Mouse (Mus musculus): ENCODE measurements at regions not wholly inside any gene's neighbourhood (a gene's known extent, or its start where the extent isn't known, plus 50 kb on each side); places are given as distances from the start of the nearest gene placed in this dataset.

DNA sequence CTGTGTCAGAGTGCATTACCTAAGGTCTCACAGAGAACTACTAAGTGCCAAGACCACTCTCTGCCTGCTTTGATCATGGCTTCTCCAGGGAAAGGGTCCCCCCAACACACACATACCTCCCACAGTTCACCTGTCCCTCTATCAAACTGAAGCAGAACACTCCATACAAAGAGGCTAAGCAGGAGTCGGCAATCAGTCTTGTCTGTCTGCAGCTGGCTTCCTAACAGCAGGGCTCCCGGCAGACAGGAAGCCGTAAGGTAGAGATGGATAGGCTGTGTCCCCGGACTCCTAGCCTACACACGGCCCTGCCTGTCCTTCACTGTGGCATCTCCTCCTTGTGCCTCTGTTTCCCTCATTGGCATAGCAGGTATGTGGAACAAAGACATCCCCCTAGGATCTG, 192.2 kb downstream of the Bcl11b start:
- ATAC-seq (ENCODE audit: low FRiP score) = no peak
- Histone ChIP-seq H3K4me1 (ENCODE audit: control insufficient read depth, insufficient read depth, low read length) (peaks cover 4% of the 10 kb centered on the region; the same call in 1 of the 2 replicates), H3K4me3 (ENCODE audit: low read depth, low read length) (no peak overlapping the region), H3K9me3 (ENCODE audit: control insufficient read depth, low read length) (no peaks in the 10 kb centered on the region), H3K27me3 (ENCODE audit: control insufficient read depth, insufficient read depth, low read length) (no peaks in the 10 kb centered on the region), H3K36me3 (ENCODE audit: control insufficient read depth, insufficient read depth, low read length) (no peaks in the 10 kb centered on the region), H3K27ac (ENCODE audit: low read depth, low read length) (no peak overlapping the region), H3K4me2 (no peak overlapping the region), H3K9ac (ENCODE audit: low read length) (no peak overlapping the region)
- WGBS = 69% methylated on average over 5 of the region's 5 CpGs
- no peak for DNase-seq (ENCODE audit: low spot score, missing footprints)

DNA sequence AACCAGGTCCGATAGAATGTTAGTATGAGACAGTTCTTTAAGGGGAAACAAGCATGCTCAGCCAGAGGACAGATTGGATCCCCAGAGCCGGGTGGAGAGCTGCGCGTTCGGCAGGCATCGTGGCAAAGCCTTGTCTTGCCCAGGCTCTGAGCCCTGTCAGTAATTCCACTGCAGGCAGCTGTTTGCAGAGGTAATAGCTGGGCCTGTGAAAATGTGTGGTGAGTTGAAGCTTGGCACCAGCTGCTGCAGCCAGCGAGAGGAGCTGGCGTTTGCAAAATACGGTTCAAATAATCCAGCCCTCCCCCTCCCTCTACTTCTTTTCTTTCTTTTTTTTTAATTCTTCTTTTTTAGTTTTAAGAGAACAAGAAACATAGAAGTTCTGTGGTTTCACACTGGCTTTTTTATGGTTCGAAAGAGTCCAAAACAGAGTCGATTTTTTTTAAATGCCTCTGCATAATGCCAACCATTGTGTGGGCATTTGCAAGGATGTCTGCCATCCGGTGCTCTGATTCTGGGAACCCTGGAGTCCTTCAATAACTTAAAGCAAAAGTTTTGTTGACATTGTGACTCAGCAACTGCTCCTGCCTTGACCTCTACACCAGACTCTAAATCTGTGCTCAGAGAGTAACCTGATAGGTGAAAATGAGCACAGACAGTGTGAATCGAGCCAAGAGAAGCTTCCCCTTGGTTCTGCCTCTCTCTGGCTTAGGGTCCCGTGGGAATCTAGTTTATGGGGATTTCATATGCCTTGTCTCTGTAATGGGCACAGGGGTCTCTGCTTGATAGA, 190.7 kb downstream of the Bcl11b start:
- Histone ChIP-seq H3K9me3 (ENCODE audit: control insufficient read depth, low read length) (no peaks in the 10 kb centered on the region), H3K4me2 (no peak overlapping the region), H3K9ac (ENCODE audit: low read length) (no peak overlapping the region), H3K4me3 (ENCODE audit: low read depth, low read length) (no peak overlapping the region), H3K27me3 (ENCODE audit: control insufficient read depth, insufficient read depth, low read length) (no peaks in the 10 kb centered on the region), H3K4me1 (ENCODE audit: control insufficient read depth, insufficient read depth, low read length) (peaks cover 1% of the 10 kb centered on the region; the same call in 1 of the 2 replicates), H3K36me3 (ENCODE audit: control insufficient read depth, insufficient read depth, low read length) (no peaks in the 10 kb centered on the region), H3K27ac (ENCODE audit: low read depth, low read length) (no peak overlapping the region)
- DNase-seq (ENCODE audit: low spot score, missing footprints) (peak; percentile 81), ATAC-seq (ENCODE audit: low FRiP score) (no peak)
- 77% methylated on average over 14 of the region's 14 CpGs for WGBS

GRCm38 (mm10) chr12:107814926-107815325, 188.5 kb downstream of the Bcl11b start:
- no peak overlapping the region for H3K9ac ChIP-seq (ENCODE audit: low read length)
- ATAC-seq (ENCODE audit: low FRiP score) = no peak
- no peak for DNase-seq (ENCODE audit: low spot score, missing footprints)
- no peaks in the 10 kb centered on the region for H3K27me3 ChIP-seq (ENCODE audit: control insufficient read depth, insufficient read depth, low read length)
- WGBS = 87% methylated on average over 7 of the region's 7 CpGs
- no peak overlapping the region for H3K27ac ChIP-seq (ENCODE audit: low read depth, low read length)
- H3K9me3 ChIP-seq (ENCODE audit: control insufficient read depth, low read length) = no peaks in the 10 kb centered on the region
- no peaks in the 10 kb centered on the region for H3K4me1 ChIP-seq (ENCODE audit: control insufficient read depth, insufficient read depth, low read length)
- no peak overlapping the region for H3K4me3 ChIP-seq (ENCODE audit: low read depth, low read length)
- H3K4me2 ChIP-seq = no peak overlapping the region
- no peaks in the 10 kb centered on the region for H3K36me3 ChIP-seq (ENCODE audit: control insufficient read depth, insufficient read depth, low read length)

DNA sequence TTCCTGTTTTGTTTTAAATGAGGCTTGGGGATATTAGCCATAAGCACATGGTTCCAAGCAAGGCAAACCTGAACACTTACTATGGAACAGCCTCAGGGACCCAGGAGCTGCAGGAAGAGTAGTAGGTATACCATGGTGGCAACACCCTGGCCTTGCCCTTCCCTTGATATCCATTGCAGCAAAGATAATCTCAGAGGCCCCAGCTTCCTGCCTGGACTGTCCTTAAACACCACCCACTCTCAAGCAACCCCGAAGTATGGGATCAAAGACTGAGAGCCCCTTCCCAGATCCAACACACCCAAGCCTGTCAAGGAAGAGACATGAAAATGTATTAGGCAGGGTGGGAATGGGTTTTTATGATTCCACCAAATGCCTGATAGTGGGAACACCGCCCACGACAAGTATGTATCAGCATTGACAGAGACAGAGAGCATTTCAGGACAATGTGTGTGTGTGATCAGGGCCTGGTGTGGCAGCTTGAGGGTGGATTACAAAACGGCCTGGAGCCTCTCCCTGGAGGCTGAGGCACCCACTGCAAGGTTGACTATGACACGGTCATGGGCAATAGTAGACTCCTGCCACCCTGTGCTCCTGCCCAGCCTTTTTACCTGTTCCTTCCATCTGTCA, 179.5 kb downstream of the Bcl11b start:
- H3K4me2 ChIP-seq = no peak overlapping the region
- 88% methylated on average over 5 of the region's 5 CpGs for WGBS

DNA sequence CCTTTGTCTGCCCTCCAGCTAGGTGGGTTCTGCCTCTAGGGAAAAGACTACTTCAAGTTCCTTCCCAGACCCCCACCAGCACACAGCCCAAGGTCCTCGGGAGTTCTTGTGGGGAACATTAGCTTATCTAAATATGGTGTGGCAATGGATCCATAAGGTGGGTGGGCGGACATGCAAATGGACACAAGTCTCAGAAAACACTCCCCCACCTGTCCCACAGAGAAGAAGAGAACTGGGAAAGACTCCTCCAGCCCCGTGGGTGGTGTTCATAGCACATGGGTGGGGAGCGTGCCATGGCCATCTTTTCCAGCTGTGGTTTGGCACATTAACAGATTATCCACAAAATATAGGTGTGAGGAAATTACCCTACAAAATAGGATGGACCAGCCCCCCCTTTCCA, 177.5 kb downstream of the Bcl11b start:
- Histone ChIP-seq H3K4me1 (ENCODE audit: control insufficient read depth, insufficient read depth, low read length) (no peaks in the 10 kb centered on the region; the same call in 1 of the 2 replicates), H3K36me3 (ENCODE audit: control insufficient read depth, insufficient read depth, low read length) (no peaks in the 10 kb centered on the region), H3K4me3 (ENCODE audit: low read depth, low read length) (no peak overlapping the region), H3K9ac (ENCODE audit: low read length) (no peak overlapping the region), H3K27me3 (ENCODE audit: control insufficient read depth, insufficient read depth, low read length) (no peaks in the 10 kb centered on the region), H3K9me3 (ENCODE audit: control insufficient read depth, low read length) (no peaks in the 10 kb centered on the region), H3K27ac (ENCODE audit: low read depth, low read length) (no peak overlapping the region), H3K4me2 (no peak overlapping the region)
- no peak for DNase-seq (ENCODE audit: low spot score, missing footprints)
- 92% methylated on average over 4 of the region's 4 CpGs for WGBS
- no peak for ATAC-seq (ENCODE audit: low FRiP score)

More for the DNA sequence above, 179.5 kb downstream of the Bcl11b start:
- Histone ChIP-seq H3K27me3 (ENCODE audit: control insufficient read depth, insufficient read depth, low read length) (no peaks in the 10 kb centered on the region), H3K9ac (ENCODE audit: low read length) (no peak overlapping the region), H3K4me3 (ENCODE audit: low read depth, low read length) (no peak overlapping the region), H3K4me1 (ENCODE audit: control insufficient read depth, insufficient read depth, low read length) (no peaks in the 10 kb centered on the region; the same call in 1 of the 2 replicates), H3K9me3 (ENCODE audit: control insufficient read depth, low read length) (no peaks in the 10 kb centered on the region), H3K36me3 (ENCODE audit: control insufficient read depth, insufficient read depth, low read length) (no peaks in the 10 kb centered on the region), H3K27ac (ENCODE audit: low read depth, low read length) (no peak overlapping the region)
- DNase-seq (ENCODE audit: low spot score, missing footprints) (no peak), ATAC-seq (ENCODE audit: low FRiP score) (no peak)

GRCm38 (mm10) chr12:107831400-107832128, 171.8 kb downstream of the Bcl11b start:
- Histone ChIP-seq H3K36me3 (ENCODE audit: control insufficient read depth, insufficient read depth, low read length) (no peaks in the 10 kb centered on the region), H3K27me3 (ENCODE audit: control insufficient read depth, insufficient read depth, low read length) (no peaks in the 10 kb centered on the region), H3K27ac (ENCODE audit: low read depth, low read length) (no peak overlapping the region), H3K4me2 (no peak overlapping the region), H3K9me3 (ENCODE audit: control insufficient read depth, low read length) (no peaks in the 10 kb centered on the region), H3K4me3 (ENCODE audit: low read depth, low read length) (no peak overlapping the region), H3K9ac (ENCODE audit: low read length) (no peak overlapping the region), H3K4me1 (ENCODE audit: control insufficient read depth, insufficient read depth, low read length) (no peaks in the 10 kb centered on the region; the same call in 1 of the 2 replicates)
- 40% methylated on average over 13 of the region's 13 CpGs for WGBS
- peak; percentile 90 for DNase-seq (ENCODE audit: low spot score, missing footprints)
- ATAC-seq (ENCODE audit: low FRiP score) = peak; percentile 42; the same call in 1 of the 2 replicates

DNA sequence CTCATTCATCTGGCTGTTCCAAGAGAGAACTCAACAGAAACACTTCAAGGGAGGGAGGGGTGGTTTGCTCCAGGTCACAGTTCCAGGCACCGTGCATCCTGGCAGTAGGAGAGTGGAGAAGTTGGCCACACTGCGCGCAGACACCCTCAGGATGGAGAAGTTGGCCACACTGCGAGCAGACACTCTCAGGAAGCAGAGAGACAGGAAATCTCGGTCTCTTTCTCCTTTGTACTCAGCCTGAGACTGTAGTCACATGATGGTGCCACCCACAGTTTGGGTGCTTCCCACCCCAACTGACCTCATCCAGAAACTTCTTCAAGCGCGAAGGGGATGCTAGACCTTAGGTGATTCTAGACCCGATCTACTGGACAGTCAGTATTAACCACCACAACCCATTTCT, 170.4 kb downstream of the Bcl11b start:
- Histone ChIP-seq H3K4me1 (ENCODE audit: control insufficient read depth, insufficient read depth, low read length) (no peaks in the 10 kb centered on the region), H3K27ac (ENCODE audit: low read depth, low read length) (no peak overlapping the region), H3K4me2 (no peak overlapping the region), H3K4me3 (ENCODE audit: low read depth, low read length) (no peak overlapping the region), H3K36me3 (ENCODE audit: control insufficient read depth, insufficient read depth, low read length) (no peaks in the 10 kb centered on the region), H3K9me3 (ENCODE audit: control insufficient read depth, low read length) (no peaks in the 10 kb centered on the region), H3K27me3 (ENCODE audit: control insufficient read depth, insufficient read depth, low read length) (no peaks in the 10 kb centered on the region), H3K9ac (ENCODE audit: low read length) (no peak overlapping the region)
- WGBS = 96% methylated on average over 8 of the region's 8 CpGs
- DNase-seq (ENCODE audit: low spot score, missing footprints) = no peak
- ATAC-seq (ENCODE audit: low FRiP score) = no peak

- DNase-seq (ENCODE audit: low spot score, missing footprints) (no peak), ATAC-seq (ENCODE audit: low FRiP score) (no peak)
- Histone ChIP-seq H3K27ac (ENCODE audit: low read depth, low read length) (no peak overlapping the region), H3K27me3 (ENCODE audit: control insufficient read depth, insufficient read depth, low read length) (no peaks in the 10 kb centered on the region), H3K4me1 (ENCODE audit: control insufficient read depth, insufficient read depth, low read length) (no peaks in the 10 kb centered on the region), H3K9me3 (ENCODE audit: control insufficient read depth, low read length) (no peaks in the 10 kb centered on the region), H3K4me3 (ENCODE audit: low read depth, low read length) (no peak overlapping the region), H3K4me2 (no peak overlapping the region), H3K9ac (ENCODE audit: low read length) (no peak overlapping the region), H3K36me3 (ENCODE audit: control insufficient read depth, insufficient read depth, low read length) (no peaks in the 10 kb centered on the region)
- 90% methylated on average over 4 of the region's 5 CpGs for WGBS
Measured at GRCm38 (mm10) chr12:107834512-107834911, 168.9 kb downstream of the Bcl11b start.

DNA sequence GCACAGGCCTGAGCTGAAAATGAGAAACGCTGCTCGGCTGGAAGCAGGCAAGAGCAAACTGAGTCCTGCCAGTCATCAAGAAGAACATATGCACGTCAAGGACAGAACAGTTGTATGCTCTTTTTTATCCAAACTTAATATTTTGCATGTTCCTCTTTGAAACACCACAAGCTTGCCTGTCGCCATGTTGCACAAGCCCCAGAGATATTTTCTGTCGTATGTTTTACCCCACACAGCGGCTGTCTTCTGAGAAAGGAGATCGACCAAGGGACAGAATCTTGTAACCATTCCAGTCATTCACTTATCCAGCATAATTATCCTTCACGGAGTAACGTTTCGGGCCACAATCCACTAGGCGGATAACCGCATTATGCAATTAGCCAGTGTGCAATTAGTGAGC, 165.7 kb downstream of the Bcl11b start:
- WGBS = 95% methylated on average over 12 of the region's 12 CpGs
- H3K36me3 ChIP-seq (ENCODE audit: control insufficient read depth, insufficient read depth, low read length) = no peaks in the 10 kb centered on the region
- ATAC-seq (ENCODE audit: low FRiP score) = no peak
- no peak overlapping the region for H3K4me2 ChIP-seq
- H3K9me3 ChIP-seq (ENCODE audit: control insufficient read depth, low read length) = no peaks in the 10 kb centered on the region
- no peaks in the 10 kb centered on the region for H3K4me1 ChIP-seq (ENCODE audit: control insufficient read depth, insufficient read depth, low read length)
- DNase-seq (ENCODE audit: low spot score, missing footprints) = no peak
- no peak overlapping the region for H3K27ac ChIP-seq (ENCODE audit: low read depth, low read length)
- H3K9ac ChIP-seq (ENCODE audit: low read length) = no peak overlapping the region
- H3K4me3 ChIP-seq (ENCODE audit: low read depth, low read length) = no peak overlapping the region
- no peaks in the 10 kb centered on the region for H3K27me3 ChIP-seq (ENCODE audit: control insufficient read depth, insufficient read depth, low read length)

Data from midbrain, embryonic 11.5 days (tissue).